Mouse (Mus musculus) embryo, embryonic 9.5 days (tissue): ENCODE results near the gene 4930524J08Rik.
A peak's percentile ranks its signal among the peaks of the same experiment; 100 is the strongest.

Experiments used
- DNase-seq: peaks from one replicate; pipeline ENCODE4 v3.0.0-alpha.2; 2017; ENCODE audit errors: extremely low spot score

Gene 4930524J08Rik

GRCm38 (mm10) chr5:99978699-99979442 lies at the start of gene 4930524J08Rik, which contains the start of gene Hnrnpd:
TSS of gene 4930524J08Rik (plus strand) at chr5:99979061.
TSS of gene Hnrnpd (minus strand) at chr5:99978938.
- DNase-seq, result peak; percentile 98

- DNase-seq, result no peak
Measured at GRCm38 (mm10) chr5:99931910-99932309, 47.0 kb upstream of the 4930524J08Rik start.

GRCm38 (mm10) chr5:99939440-99939839 lies 39.4 kb upstream of the 4930524J08Rik start:
- DNase-seq, result no peak

- no peak for DNase-seq
Measured at GRCm38 (mm10) chr5:99941273-99941672, 37.6 kb upstream of the 4930524J08Rik start.

- DNase-seq, result no peak
Measured at GRCm38 (mm10) chr5:99941776-99942502, 36.9 kb upstream of the 4930524J08Rik start.

- no peak for DNase-seq
Measured at GRCm38 (mm10) chr5:99952513-99952912, 26.3 kb upstream of the 4930524J08Rik start.

- DNase-seq, result no peak
Measured at GRCm38 (mm10) chr5:99953883-99954282, 25.0 kb upstream of the 4930524J08Rik start.

GRCm38 (mm10) chr5:99958666-99959065 lies 20.2 kb upstream of the 4930524J08Rik start:
- DNase-seq, result no peak

- DNase-seq, result no peak
Measured at GRCm38 (mm10) chr5:99959236-99959936, 19.5 kb upstream of the 4930524J08Rik start.

GRCm38 (mm10) chr5:99959960-99960359 lies 18.9 kb upstream of the 4930524J08Rik start:
- no peak for DNase-seq

- no peak for DNase-seq
Measured at GRCm38 (mm10) chr5:99973941-99974340, 4.9 kb upstream of the 4930524J08Rik start.

GRCm38 (mm10) chr5:99975061-99975460 lies 3.8 kb upstream of the 4930524J08Rik start:
- no peak for DNase-seq

- DNase-seq, result no peak
Measured at GRCm38 (mm10) chr5:99975776-99976175, 3.1 kb upstream of the 4930524J08Rik start.

GRCm38 (mm10) chr5:99976334-99976955 lies 2.4 kb upstream of the 4930524J08Rik start:
- no peak for DNase-seq

GRCm38 (mm10) chr5:99977516-99978301 lies 1.2 kb upstream of the 4930524J08Rik start:
- peak; percentile 84 for DNase-seq

GRCm38 (mm10) chr5:99983452-99984061 lies 4.7 kb downstream of the 4930524J08Rik start:
- DNase-seq, result no peak

GRCm38 (mm10) chr5:99994166-99994565 lies 15.3 kb downstream of the 4930524J08Rik start:
- no peak for DNase-seq

GRCm38 (mm10) chr5:99994680-99995079 lies 15.8 kb downstream of the 4930524J08Rik start:
- DNase-seq, result no peak

- no peak for DNase-seq
Measured at GRCm38 (mm10) chr5:100000048-100000447, 21.2 kb downstream of the 4930524J08Rik start.

GRCm38 (mm10) chr5:100000500-100000899 lies 21.6 kb downstream of the 4930524J08Rik start:
- DNase-seq, result no peak

GRCm38 (mm10) chr5:100003895-100004294 lies 25.0 kb downstream of the 4930524J08Rik start:
- DNase-seq, result no peak
